Mouse (Mus musculus) CH12.LX (cell line): ENCODE measurements at regions not wholly inside any gene's neighbourhood (a gene's known extent, or its start where the extent isn't known, plus 50 kb on each side); places are given as distances from the start of the nearest gene placed in this dataset.

Source experiments
- DNase-seq: peaks from one replicate; pipeline ENCODE4 v3.0.0-alpha.2; 2013; ENCODE audit errors: extremely low read depth
- H3K27ac ChIP-seq: 2 replicates; pipeline ENCODE4 v1.5.1; 2012; ENCODE audit warnings: low read depth, mild to moderate bottlenecking, control low read depth, moderate library complexity; ENCODE audit not compliant: insufficient read depth
- H3K27me3 ChIP-seq: replicated peaks from 2 replicates; pipeline ENCODE3; 2012; ENCODE audit warnings: inconsistent platforms
- H3K36me3 ChIP-seq, 2 experiments: replicated peaks in 1 of 2; 2 replicates each; pipeline versions ENCODE3 to v1.6.1; 2012; ENCODE audit warnings: inconsistent platforms in 1 of 2, low read length in 1 of 2, mild to moderate bottlenecking in 1 of 2, mixed read lengths in 1 of 2, moderate library complexity in 1 of 2; ENCODE audit not compliant: control insufficient read depth in 1 of 2, insufficient read depth in 1 of 2
- H3K4me1 ChIP-seq, 2 experiments: 2 replicates each; pipeline ENCODE4 v1.6.1; 2012; ENCODE audit warnings: inconsistent platforms in 1 of 2, moderate library complexity in 1 of 2; ENCODE audit not compliant: insufficient read depth in 2 of 2, control insufficient read depth in 1 of 2
- H3K4me2 ChIP-seq: 2 replicates; pipeline ENCODE4 v1.6.1; 2012; ENCODE audit warnings: low read depth, mild to moderate bottlenecking, control low read depth; ENCODE audit not compliant: poor library complexity, insufficient read depth, severe bottlenecking
- H3K4me3 ChIP-seq, 3 experiments: fragments of 150-350 bp in 1 of 3; sonication (generic) in 1 of 3; replicated peaks in 1 of 3; 2 replicates each; pipeline versions ENCODE3 to v1.5.1; 2011 to 2012; ENCODE audit warnings: low read depth in 2 of 3, low read length in 2 of 3, mild to moderate bottlenecking in 2 of 3, moderate library complexity in 2 of 3, control low read depth in 1 of 3, improper control_type of control experiment in 1 of 3, inconsistent platforms in 1 of 3, mixed read lengths in 1 of 3; ENCODE audit not compliant: poor library complexity in 1 of 3
- H3K79me2 ChIP-seq: replicated peaks from 2 replicates; pipeline ENCODE4 v1.6.1; 2012; ENCODE audit warnings: mild to moderate bottlenecking, moderate library complexity; ENCODE audit not compliant: control insufficient read depth, poor library complexity, insufficient read depth, severe bottlenecking; ENCODE audit errors: extremely low read depth
- H3K9ac ChIP-seq: 2 replicates; pipeline ENCODE4 v1.6.1; 2012; ENCODE audit warnings: low read depth, mild to moderate bottlenecking, control low read depth, moderate library complexity; ENCODE audit not compliant: insufficient read depth
- H3K9me3 ChIP-seq: replicated peaks from 2 replicates; pipeline ENCODE3; 2012; ENCODE audit warnings: low read length, inconsistent platforms, mixed read lengths
- CHD2 ChIP-seq: IDR thresholded peaks from 2 replicates; pipeline ENCODE4 v1.6.1; 2011; ENCODE audit warnings: low read length, improper control_type of control experiment
- CTCF ChIP-seq, 2 experiments: IDR thresholded peaks in 1 of 2; conservative IDR thresholded peaks in 1 of 2; 2 replicates each; pipeline ENCODE4 v1.5.1; 2011 to 2012; ENCODE audit warnings: low read depth in 2 of 2, low read length in 2 of 2, improper control_type of control experiment in 1 of 2, inconsistent platforms in 1 of 2, mild to moderate bottlenecking in 1 of 2, moderate library complexity in 1 of 2
- E2F4 ChIP-seq: IDR thresholded peaks from 2 replicates; pipeline ENCODE4 v1.6.1; 2011; ENCODE audit warnings: low read depth, low read length, improper control_type of control experiment; ENCODE audit not compliant: insufficient replicate concordance
- EP300 ChIP-seq: IDR thresholded peaks from 2 replicates; pipeline ENCODE4 v1.6.1; 2011; ENCODE audit warnings: low read length, improper control_type of control experiment
- ETS1 ChIP-seq: conservative IDR thresholded peaks from 2 replicates; pipeline ENCODE4 v1.6.1; 2012; ENCODE audit warnings: low read depth, mild to moderate bottlenecking, inconsistent platforms, low read length, improper control_type of control experiment, moderate library complexity
- GABPA ChIP-seq: IDR thresholded peaks from 2 replicates; pipeline ENCODE4 v1.6.1; 2012; ENCODE audit warnings: low read depth, low read length, improper control_type of control experiment, inconsistent platforms; ENCODE audit not compliant: insufficient replicate concordance
- MAFK ChIP-seq: IDR thresholded peaks from 2 replicates; pipeline ENCODE4 v1.6.1; 2011; ENCODE audit warnings: low read length, improper control_type of control experiment; ENCODE audit not compliant: insufficient replicate concordance
- MAZ ChIP-seq: IDR thresholded peaks from 2 replicates; pipeline ENCODE4 v1.6.1; 2012; ENCODE audit warnings: low read depth, mild to moderate bottlenecking, inconsistent platforms, low read length, improper control_type of control experiment, moderate library complexity
- MEF2A ChIP-seq: IDR thresholded peaks from 2 replicates; pipeline ENCODE4 v1.6.1; 2014; ENCODE audit warnings: low read depth, mild to moderate bottlenecking, inconsistent platforms, low read length, improper control_type of control experiment, borderline replicate concordance
- MXI1 ChIP-seq: IDR thresholded peaks from 2 replicates; pipeline ENCODE4 v1.6.1; 2011; ENCODE audit warnings: mild to moderate bottlenecking, low read depth, low read length, improper control_type of control experiment
- MYC ChIP-seq: IDR thresholded peaks from 2 replicates; pipeline ENCODE4 v1.6.1; 2011; ENCODE audit warnings: low read depth, mild to moderate bottlenecking, improper control_type of control experiment, low read length
- NRF1 ChIP-seq: IDR thresholded peaks from 2 replicates; pipeline ENCODE4 v1.6.1; 2014; ENCODE audit warnings: low read depth, mild to moderate bottlenecking, inconsistent platforms, low read length, improper control_type of control experiment, moderate library complexity
- PAX5 ChIP-seq: IDR thresholded peaks from 2 replicates; pipeline ENCODE4 v1.6.1; 2012; ENCODE audit warnings: low read length, inconsistent platforms, mixed read lengths
- POLR2A ChIP-seq: IDR thresholded peaks from 2 replicates; pipeline ENCODE4 v1.6.1; 2011; ENCODE audit warnings: low read depth, mild to moderate bottlenecking, improper control_type of control experiment, low read length
- RAD21 ChIP-seq: IDR thresholded peaks from 2 replicates; pipeline ENCODE4 v1.6.1; 2011; ENCODE audit warnings: low read depth, mild to moderate bottlenecking, low read length, improper control_type of control experiment, moderate library complexity
- SIN3A ChIP-seq: IDR thresholded peaks from 2 replicates; pipeline ENCODE4 v1.6.1; 2012; ENCODE audit warnings: low read length, improper control_type of control experiment, inconsistent platforms
- TBP ChIP-seq: conservative IDR thresholded peaks from 2 replicates; pipeline ENCODE4 v1.6.1; 2011; ENCODE audit warnings: low read depth, low read length, improper control_type of control experiment
- UBTF ChIP-seq: IDR thresholded peaks from 2 replicates; pipeline ENCODE4 v1.6.1; 2012; ENCODE audit warnings: low read depth, mild to moderate bottlenecking, inconsistent platforms, low read length, improper control_type of control experiment, moderate library complexity
- ZC3H11A ChIP-seq: IDR thresholded peaks from 2 replicates; pipeline ENCODE4 v1.6.1; 2012; ENCODE audit warnings: low read depth, mild to moderate bottlenecking, inconsistent platforms, low read length, improper control_type of control experiment
- ZKSCAN1 ChIP-seq: IDR thresholded peaks from 2 replicates; pipeline ENCODE4 v1.6.1; 2012; ENCODE audit warnings: low read depth, inconsistent platforms, low read length, improper control_type of control experiment, borderline replicate concordance
- ZMIZ1 ChIP-seq: IDR thresholded peaks from 2 replicates; pipeline ENCODE4 v1.6.1; 2012; ENCODE audit warnings: low read depth, mild to moderate bottlenecking, inconsistent platforms, low read length, improper control_type of control experiment
- dilution Hi-C: fragments of 300-500 bp; cut with MboI; formaldehyde crosslinking; loops from 2 replicates; pipeline ENCODE4 v1.14.3; 2020; ENCODE audit warnings: low sequenced_read_pairs; ENCODE audit not compliant: extremely low pct_unique_long_range_greater_than_20kb, extremely low pct_ligation_motif_present
- in situ Hi-C: fragments of 300-500 bp; cut with MboI; formaldehyde crosslinking; loops from 3 replicates; pipeline ENCODE4 v1.14.3; 2019; ENCODE audit warnings: low sequenced_read_pairs, low pct_ligation_motif_present, low pct_unique_long_range_greater_than_20kb, mixed read lengths

DNA sequence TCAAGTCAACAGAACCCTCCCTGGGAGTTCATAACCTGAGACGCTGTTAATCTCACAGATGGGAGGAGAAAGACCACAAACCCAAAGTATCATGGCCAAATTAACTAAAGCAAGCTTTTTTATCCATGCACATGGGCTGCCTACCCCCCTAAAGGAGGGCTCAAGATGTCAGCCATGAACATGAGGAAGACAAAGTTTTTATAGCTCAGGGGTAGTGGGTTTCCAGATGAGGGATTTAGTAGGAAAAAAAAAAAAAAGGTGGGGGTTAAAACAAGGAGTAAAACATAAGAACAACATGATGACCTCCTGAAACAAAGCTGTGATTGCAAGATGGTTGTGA is 314.8 kb upstream of the Jmjd1c start:
- Histone ChIP-seq H3K4me3 (no peak overlapping the region), H3K9ac (no peak overlapping the region), H3K4me2 (no peak overlapping the region), H3K4me1 (no peaks in the 10 kb centered on the region), H3K27me3 (no peaks in the 10 kb centered on the region), H3K36me3 (no peaks in the 10 kb centered on the region), H3K79me2 (no peaks in the 10 kb centered on the region), H3K9me3 (peaks cover 3% of the 10 kb centered on the region), H3K27ac (no peak overlapping the region)
- DNase-seq, result no peak
- TF ChIP-seq POLR2A (no peak), ZC3H11A (no peak), UBTF (no peak), MXI1 (no peak), MAZ (no peak), NRF1 (no peak), CHD2 (no peak), ETS1 (no peak), ZMIZ1 (no peak), E2F4 (no peak)
- in situ Hi-C loops, result no loop called here
- dilution Hi-C loops, result no loop called here

DNA sequence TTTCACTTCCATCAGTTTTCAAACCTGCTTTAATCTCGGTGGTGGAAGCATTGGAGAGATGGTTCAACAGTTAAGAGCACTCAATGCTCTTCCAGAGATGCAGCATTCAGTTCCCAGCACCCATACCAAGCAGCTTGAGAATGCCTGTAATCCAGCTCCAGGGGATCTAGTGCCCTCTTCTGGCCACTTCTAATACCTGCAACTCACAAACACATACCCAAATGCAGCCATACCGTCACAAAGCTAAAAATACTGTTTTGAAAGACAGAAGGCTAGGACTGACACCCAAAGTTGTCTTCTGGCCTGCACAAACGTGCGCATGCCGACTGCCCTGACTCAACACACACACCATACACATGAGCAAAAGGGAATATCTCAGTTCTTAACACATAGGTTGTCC is 313.9 kb upstream of the Jmjd1c start:
- no peak overlapping the region for H3K4me2 ChIP-seq
- no peaks in the 10 kb centered on the region for H3K4me1 ChIP-seq
- TF ChIP-seq CTCF (conservative IDR thresholded peaks at IDR 0.05 in 1 of 2, IDR thresholded peaks at IDR 0.05 in 1 of 2; ENCODE audit: low read depth in 2 of 2, low read length in 2 of 2) (peak; percentile 18 to 44; a peak in 2 of 4 replicates), NRF1 (no peak), MYC (no peak), ZMIZ1 (no peak), RAD21 (peak; percentile 17), MEF2A (no peak), SIN3A (no peak), PAX5 (no peak), GABPA (no peak), TBP (no peak), ZKSCAN1 (no peak), MXI1 (no peak), MAFK (no peak), ZC3H11A (no peak), EP300 (no peak)
- TF ChIP-seq, all 38 proteins: peak for 2
- DNase-seq, result peak; percentile 7
- Histone ChIP-seq H3K79me2 (no peaks in the 10 kb centered on the region), H3K9ac (no peak overlapping the region), H3K27ac (no peak overlapping the region), H3K9me3 (peaks cover 3% of the 10 kb centered on the region), H3K4me3 (no peak overlapping the region), H3K27me3 (no peaks in the 10 kb centered on the region), H3K36me3 (no peaks in the 10 kb centered on the region)
- dilution Hi-C loops (no loop called here), in situ Hi-C loops (no loop called here)
